Mouse (Mus musculus): ENCODE data around the gene Crybg3.

GRCm38 (mm10) chr16:59547887-59548581, 52.7 kb downstream of the Crybg3 start:
- TF ChIP-seq CTCF (conservative IDR thresholded peaks at IDR 0.05 in 1 of 2, IDR thresholded peaks at IDR 0.05 in 1 of 2; ENCODE audit: low read depth in 2 of 2, low read length in 2 of 2) (no peak), POLR2A (IDR thresholded peaks at IDR 0.05; ENCODE audit: low read depth, low read length) (no peak), MXI1 (IDR thresholded peaks at IDR 0.05; ENCODE audit: low read depth, low read length) (no peak), KAT2A (IDR thresholded peaks at IDR 0.05; ENCODE audit: insufficient replicate concordance, low read length) (no peak), PAX5 (IDR thresholded peaks at IDR 0.05; ENCODE audit: low read length) (no peak), CHD1 (IDR thresholded peaks at IDR 0.05; ENCODE audit: low read depth, low read length) (no peak), MAX (IDR thresholded peaks at IDR 0.05; ENCODE audit: low read length) (no peak), E2F4 (IDR thresholded peaks at IDR 0.05; ENCODE audit: insufficient replicate concordance, low read depth, low read length) (no peak)
